Mouse (Mus musculus) cerebellum, adult 9-10 months (tissue): ENCODE data around the gene Ppp2ca.
"Not testable (repeated sequence)": the region's sequence is repeated elsewhere in the genome, so short reads cannot be mapped to it uniquely, and the experiment has no call there.

ENCODE experiments used
- DNase-seq: peaks from one replicate; pipeline ENCODE4 v3.0.0; 2022

Ppp2ca gene

GRCm38 (mm10) chr11:52145428-52145827, 46.9 kb downstream of the Ppp2ca start, which contains the start of gene Olfr1373:
Gene Olfr1373, minus strand, starts transcription at chr11:52145528.
- not testable (repeated sequence) for DNase-seq

- no peak for DNase-seq
Measured at GRCm38 (mm10) chr11:52163926-52164325, 65.4 kb downstream of the Ppp2ca start.

DNA sequence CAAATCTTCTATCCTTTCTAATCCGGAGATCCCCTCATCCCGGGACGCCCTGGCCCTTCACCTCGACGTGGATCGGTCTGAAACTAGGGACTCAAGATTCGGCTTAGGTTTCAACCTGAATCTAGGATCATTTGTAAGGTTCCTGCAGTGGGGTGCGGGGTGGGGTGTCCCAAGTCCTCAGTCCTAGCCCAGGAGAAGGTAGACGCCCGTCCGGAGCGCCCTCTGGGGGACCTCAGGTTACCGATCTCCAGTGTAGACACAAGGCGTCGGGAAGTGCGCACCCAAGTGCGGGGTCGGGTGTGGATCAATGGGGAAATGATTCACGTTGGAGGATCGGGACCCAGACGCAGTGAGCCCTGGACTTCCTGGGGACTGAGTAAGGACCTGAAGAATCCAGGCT, 68.6 kb downstream of the Ppp2ca start:
- peak; percentile 4 for DNase-seq

- not testable (repeated sequence) for DNase-seq
Measured at GRCm38 (mm10) chr11:52167901-52168302, 69.4 kb downstream of the Ppp2ca start.

- DNase-seq = no peak
Measured at GRCm38 (mm10) chr11:52168461-52168860, 70.0 kb downstream of the Ppp2ca start.
